Mouse (Mus musculus) forebrain, embryonic 16.5 days (tissue): ENCODE data around the gene B4galt3. TPM values are rescaled to one million over a fixed set of nuclear protein-coding genes. Genes with fewer than 3 reads are reported as not detected.
A peak's percentile ranks its signal among the peaks of the same experiment; 100 is the strongest.

Experiments
- ATAC-seq: fragments of 200-750 bp; cut with Nextera tagmentation; 2 replicates; pipeline ENCODE4 v1.8.0; 2017; ENCODE audit warnings: mild to moderate bottlenecking, moderate library complexity
- H3K27ac ChIP-seq: fragments of 300-500 bp; sonication (generic); 2 replicates; pipeline ENCODE4 v1.5.1; 2014; ENCODE audit warnings: low read length, control low read depth
- H3K27me3 ChIP-seq: fragments of 300-500 bp; sonication (generic); replicated peaks from 2 replicates; pipeline ENCODE4 v1.6.1; 2014; ENCODE audit warnings: low read length; ENCODE audit not compliant: control insufficient read depth, insufficient read depth
- H3K36me3 ChIP-seq: fragments of 300-500 bp; sonication (generic); 2 replicates; pipeline ENCODE4 v1.6.1; 2014; ENCODE audit not compliant: control insufficient read depth, insufficient read depth
- H3K4me1 ChIP-seq: fragments of 300-500 bp; sonication (generic); replicated peaks from 2 replicates; pipeline ENCODE4 v1.6.1; 2014; ENCODE audit warnings: low read length; ENCODE audit not compliant: control insufficient read depth, insufficient read depth
- H3K4me2 ChIP-seq: fragments of 300-500 bp; sonication (generic); 2 replicates; pipeline ENCODE4 v1.6.1; 2014; ENCODE audit warnings: mild to moderate bottlenecking, low read length, control low read depth
- H3K4me3 ChIP-seq: fragments of 300-500 bp; sonication (generic); replicated peaks from 2 replicates; pipeline ENCODE4 v1.5.1; 2014; ENCODE audit warnings: mild to moderate bottlenecking, low read length, control low read depth
- H3K9ac ChIP-seq: fragments of 300-500 bp; sonication (generic); replicated peaks from 2 replicates; pipeline ENCODE4 v1.6.1; 2014; ENCODE audit warnings: low read depth, low read length, control low read depth
- H3K9me3 ChIP-seq: fragments of 300-500 bp; sonication (generic); 2 replicates; pipeline ENCODE4 v1.6.1; 2016; ENCODE audit warnings: low read length; ENCODE audit not compliant: control insufficient read depth
- WGBS: fragments of 180-500 bp; shearing (Covaris S2); extraction: QIAGEN DNeasy Blood & Tissue Kit; methylation state at CpG from one replicate; pipeline ENCODE4 v1.1.7; 2014; 5-methylcytosine and 5-hydroxymethylcytosine counted together
- polyA plus RNA-seq: library from polyadenylated mRNA; unstranded; fragments of >200 nt; fragmentation: Nextera tagmentation; extraction: Ambion mirVana; gene quantifications from 2 replicates; pipeline ENCODE4 v1.2.1, GENCODE M21; 2015

Gene B4galt3
- polyA plus RNA-seq, 1 experiment from 2014 or later: 114 TPM

DNA sequence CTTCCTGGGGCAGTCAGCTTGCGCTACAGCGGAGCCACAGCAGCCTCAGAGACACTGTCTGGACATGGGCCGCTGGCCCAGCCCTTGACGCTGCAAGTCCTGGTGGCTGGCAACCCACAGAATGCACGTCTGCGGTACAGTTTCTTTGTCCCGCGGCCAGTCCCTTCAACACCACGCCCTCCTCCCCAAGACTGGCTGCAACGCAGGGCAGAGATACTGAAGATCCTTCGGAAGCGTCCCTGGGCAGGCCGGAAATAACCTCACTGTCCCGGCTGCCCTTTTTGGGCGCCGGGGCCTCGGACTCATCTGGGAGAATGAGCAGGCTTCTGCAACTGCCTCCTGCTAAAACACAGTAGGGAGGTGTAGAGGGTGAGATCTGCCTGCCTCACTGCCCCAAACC is 11.2 kb upstream of the B4galt3 start:
- Histone ChIP-seq H3K9ac (no peak overlapping the region), H3K9me3 (no peaks in the 10 kb centered on the region), H3K4me1 (peaks cover 14% of the 10 kb centered on the region), H3K27ac (no peak overlapping the region), H3K4me3 (no peak overlapping the region), H3K36me3 (no peaks in the 10 kb centered on the region), H3K4me2 (no peak overlapping the region), H3K27me3 (no peaks in the 10 kb centered on the region)
- 87% methylated on average over 17 of the region's 17 CpGs for WGBS
- ATAC-seq: no peak

DNA sequence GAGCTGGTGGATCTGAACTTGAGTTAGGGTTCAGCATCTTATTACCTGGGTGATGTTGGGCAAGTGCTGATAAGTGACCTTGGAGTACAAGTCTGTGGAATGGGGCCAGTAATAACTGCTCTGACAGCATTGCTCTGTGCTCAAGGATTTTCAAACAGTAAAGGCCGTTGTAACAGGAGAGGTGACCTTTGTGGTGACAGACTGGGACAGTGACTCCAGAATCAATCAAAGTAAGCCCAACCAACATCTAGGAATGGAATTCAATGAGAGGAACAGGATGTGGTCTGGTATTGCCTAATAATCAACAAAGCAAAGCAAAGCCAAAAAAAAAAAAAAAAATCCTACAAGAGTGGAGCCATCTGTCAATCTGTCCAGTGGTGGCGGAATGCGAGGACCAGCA is 9.8 kb upstream of the B4galt3 start:
- H3K4me3 ChIP-seq: no peak overlapping the region
- WGBS: 85% methylated on average over 3 of the region's 3 CpGs
- no peak overlapping the region for H3K4me2 ChIP-seq
- no peak for ATAC-seq
- H3K27me3 ChIP-seq: no peaks in the 10 kb centered on the region
- no peak overlapping the region for H3K9ac ChIP-seq
- no peaks in the 10 kb centered on the region for H3K9me3 ChIP-seq
- no peaks in the 10 kb centered on the region for H3K36me3 ChIP-seq
- peaks cover 14% of the 10 kb centered on the region for H3K4me1 ChIP-seq
- H3K27ac ChIP-seq: no peak overlapping the region

DNA sequence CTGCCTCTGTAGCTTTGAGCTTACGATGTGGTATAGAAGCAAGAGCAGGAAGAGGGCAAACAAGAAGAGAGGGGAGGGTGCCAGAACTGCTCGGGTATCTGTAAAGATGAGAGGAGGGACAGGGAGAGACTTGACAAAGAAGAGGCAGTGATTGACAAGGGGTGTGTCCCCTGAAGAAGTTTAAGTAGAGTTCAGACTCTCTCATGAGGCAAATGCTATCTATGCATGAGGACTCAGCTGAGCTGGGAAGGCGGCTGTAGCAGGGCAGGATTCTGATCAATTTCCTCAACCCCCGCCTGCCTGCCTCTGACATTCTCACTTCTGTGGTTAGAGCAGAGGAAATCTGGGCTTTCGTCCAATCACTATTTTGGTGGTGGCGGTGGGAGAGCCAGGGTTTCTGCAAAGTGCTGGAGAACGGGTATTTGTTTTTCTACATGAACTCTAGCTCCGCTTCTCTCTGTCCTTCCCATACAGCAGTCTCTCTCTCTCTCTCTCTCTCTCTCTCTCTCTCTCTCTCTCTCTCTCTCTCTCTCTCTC is 7.5 kb upstream of the B4galt3 start:
- H3K27ac ChIP-seq: peak overlapping the region; percentile 94
- H3K9ac ChIP-seq: peak overlapping the region; percentile 48
- H3K27me3 ChIP-seq: no peaks in the 10 kb centered on the region
- WGBS: 2% methylated on average over 8 of the region's 8 CpGs
- H3K9me3 ChIP-seq: no peaks in the 10 kb centered on the region
- peak overlapping the region; percentile 54 for H3K4me2 ChIP-seq
- H3K36me3 ChIP-seq: no peaks in the 10 kb centered on the region
- ATAC-seq: peak; percentile 81
- H3K4me3 ChIP-seq: peak overlapping the region; percentile 34
- H3K4me1 ChIP-seq: peaks cover 14% of the 10 kb centered on the region

DNA sequence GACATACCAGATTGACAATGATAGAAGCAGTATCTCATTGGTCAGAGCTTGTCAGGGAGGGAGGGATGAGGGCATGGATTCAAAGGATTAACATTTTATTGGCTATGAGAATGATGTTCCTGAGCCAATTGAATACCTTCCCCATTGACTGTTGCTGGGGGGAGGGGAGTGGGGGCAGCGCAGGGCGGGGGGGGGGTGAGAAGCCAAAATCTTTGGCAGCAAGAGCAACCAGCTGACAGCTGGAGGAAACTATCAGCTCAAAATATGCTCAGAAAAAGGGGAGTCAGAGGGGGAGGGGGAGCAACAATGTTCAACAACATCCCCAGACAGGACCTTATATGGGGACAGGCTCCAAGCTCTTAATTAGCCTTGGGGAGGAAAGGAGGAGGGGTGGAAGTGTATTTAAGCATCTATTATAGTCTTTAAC is 6.9 kb upstream of the B4galt3 start:
- Histone ChIP-seq H3K9me3 (no peaks in the 10 kb centered on the region), H3K4me2 (peak overlapping the region; percentile 54), H3K4me3 (peak overlapping the region; percentile 34; the same call in 1 of the 2 replicates), H3K36me3 (no peaks in the 10 kb centered on the region), H3K27ac (peak overlapping the region; percentile 94), H3K27me3 (no peaks in the 10 kb centered on the region), H3K4me1 (peaks cover 14% of the 10 kb centered on the region), H3K9ac (no peak overlapping the region; the same call in 1 of the 2 replicates)
- 0% methylated on average over 1 of the region's 2 CpGs for WGBS
- peak; percentile 91 for ATAC-seq

DNA sequence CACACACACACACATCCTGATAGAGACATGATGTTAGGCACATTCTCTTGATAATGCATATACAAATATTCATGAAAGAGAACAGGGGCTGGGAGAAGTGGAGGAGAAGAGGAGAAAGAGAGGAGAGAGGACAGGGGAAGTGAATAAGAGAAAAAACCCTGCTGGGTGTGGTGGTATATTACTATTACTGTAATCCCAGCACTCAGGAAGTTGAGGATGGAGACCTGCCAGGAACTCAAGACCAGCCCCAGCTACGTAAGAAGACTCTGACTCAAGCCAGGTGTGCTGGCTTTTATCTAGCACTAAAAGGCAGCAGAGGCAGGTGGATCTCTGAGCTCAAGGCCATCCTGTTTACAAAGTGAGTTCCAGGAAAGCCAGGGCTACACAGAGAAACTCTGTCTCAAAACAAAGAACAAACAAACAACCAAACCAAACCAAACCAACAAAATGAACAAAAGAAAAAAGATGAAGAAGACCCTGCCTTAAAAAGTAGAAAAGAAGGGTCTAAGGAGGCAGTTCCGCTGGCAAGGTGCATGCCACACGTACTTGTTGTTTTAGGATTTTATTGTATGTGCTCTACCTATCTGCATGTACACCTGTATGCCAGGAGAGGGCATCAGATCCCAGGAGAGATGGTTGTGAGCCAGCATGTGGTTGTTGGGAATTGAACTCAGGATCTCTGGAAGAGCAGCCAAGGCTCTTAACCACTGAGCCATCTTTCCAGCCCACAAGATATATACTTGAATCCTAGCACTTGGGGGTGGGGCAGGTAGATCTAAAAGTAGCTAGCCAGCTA is 6.3 kb upstream of the B4galt3 start:
- no peak overlapping the region for H3K4me3 ChIP-seq
- no peak overlapping the region; the same call in 1 of the 2 replicates for H3K9ac ChIP-seq
- no peak for ATAC-seq
- 74% methylated on average over 3 of the region's 3 CpGs for WGBS
- H3K9me3 ChIP-seq: no peaks in the 10 kb centered on the region
- no peaks in the 10 kb centered on the region for H3K27me3 ChIP-seq
- H3K36me3 ChIP-seq: no peaks in the 10 kb centered on the region
- H3K4me2 ChIP-seq: peak overlapping the region; percentile 54
- H3K4me1 ChIP-seq: peaks cover 14% of the 10 kb centered on the region
- H3K27ac ChIP-seq: peak overlapping the region; percentile 94

DNA sequence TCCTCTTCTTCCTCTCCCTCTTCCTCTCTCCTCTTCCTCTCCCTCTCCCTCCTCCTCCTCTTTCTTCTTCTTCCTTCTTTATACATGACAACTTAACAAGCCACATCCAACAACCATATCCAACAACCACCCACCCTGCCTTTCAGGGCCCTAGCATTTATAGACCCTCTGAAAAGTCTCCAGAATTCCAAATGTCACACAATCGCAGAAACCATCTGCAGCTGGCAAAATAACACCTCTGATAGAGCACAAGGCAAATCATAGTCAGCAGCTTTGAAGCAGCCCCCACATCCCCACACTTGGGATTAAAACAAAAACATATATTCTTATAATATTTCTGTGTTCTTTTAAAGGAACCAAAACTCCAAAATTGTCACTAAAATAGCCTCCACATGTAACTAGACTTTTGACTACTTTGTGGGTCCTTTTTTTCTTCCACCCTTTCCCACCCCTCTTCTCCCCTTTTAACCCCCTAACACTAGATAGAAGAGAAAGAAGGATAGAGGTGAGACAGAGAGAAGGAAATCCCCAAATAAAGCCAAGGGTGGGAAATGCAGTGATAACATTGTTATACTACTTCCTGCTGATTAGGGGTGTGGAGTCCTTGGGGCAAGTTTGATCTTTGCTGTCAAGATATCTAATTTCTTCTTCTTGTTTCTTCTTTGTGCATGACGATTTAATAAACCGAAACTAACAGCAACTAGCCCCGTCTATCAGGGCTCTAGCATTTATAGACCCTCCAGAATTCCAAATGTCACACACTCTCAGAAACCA is 4.0 kb upstream of the B4galt3 start:
- no peak overlapping the region for H3K4me2 ChIP-seq
- H3K4me3 ChIP-seq: no peak overlapping the region
- no peak for ATAC-seq
- H3K4me1 ChIP-seq: peaks cover 25% of the 10 kb centered on the region
- WGBS: 72% methylated on average over 4 of the region's 4 CpGs
- no peaks in the 10 kb centered on the region for H3K9me3 ChIP-seq
- H3K27me3 ChIP-seq: no peaks in the 10 kb centered on the region
- no peak overlapping the region for H3K9ac ChIP-seq
- no peaks in the 10 kb centered on the region for H3K36me3 ChIP-seq
- H3K27ac ChIP-seq: no peak overlapping the region

DNA sequence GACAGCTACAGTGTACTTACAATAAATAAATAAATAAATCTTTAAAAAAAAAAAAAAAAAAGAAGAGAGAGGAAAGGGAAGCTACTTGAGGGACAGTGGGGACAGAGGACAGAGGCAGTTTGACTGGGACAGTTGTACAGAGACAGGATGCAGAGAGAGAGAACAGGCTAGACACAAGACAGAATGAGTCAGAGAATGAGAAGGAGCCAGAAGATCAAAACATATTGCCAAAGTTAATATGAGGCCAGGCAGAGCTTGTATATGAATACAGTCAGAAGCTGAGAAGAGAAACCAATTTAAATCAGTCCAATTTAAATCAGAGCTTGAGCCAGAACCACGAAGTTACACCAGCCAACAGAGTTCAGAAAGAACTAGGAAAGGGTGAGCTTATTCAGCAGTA is 1.8 kb upstream of the B4galt3 start:
- Histone ChIP-seq H3K27me3 (no peaks in the 10 kb centered on the region), H3K27ac (no peak overlapping the region), H3K9ac (no peak overlapping the region), H3K4me1 (peaks cover 27% of the 10 kb centered on the region), H3K4me3 (no peak overlapping the region), H3K9me3 (no peaks in the 10 kb centered on the region), H3K4me2 (no peak overlapping the region), H3K36me3 (peaks cover 7% of the 10 kb centered on the region)
- WGBS: 53% methylated on average over 1 of the region's 1 CpGs
- no peak for ATAC-seq

DNA sequence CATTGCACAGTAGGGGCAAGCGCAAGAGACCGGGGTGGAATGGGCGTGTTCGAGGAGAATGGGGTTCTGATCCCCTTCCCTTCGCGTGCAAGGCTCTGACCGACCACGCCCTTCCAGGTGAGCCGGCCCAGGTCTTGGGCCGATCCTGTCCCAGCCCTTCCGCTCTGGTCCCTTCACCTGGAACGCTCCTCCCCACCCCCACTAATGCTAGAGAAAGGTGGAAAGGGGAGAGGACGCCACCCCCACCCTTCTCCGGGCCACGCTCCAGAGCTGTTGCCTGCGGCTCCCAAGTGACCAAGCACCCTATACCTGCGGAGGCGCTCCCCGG is 409 bp downstream of the B4galt3 start:
- Histone ChIP-seq H3K27ac (no peak overlapping the region), H3K9me3 (no peaks in the 10 kb centered on the region), H3K4me1 (peaks cover 22% of the 10 kb centered on the region), H3K4me3 (peak overlapping the region; percentile 61), H3K36me3 (peaks cover 12% of the 10 kb centered on the region), H3K27me3 (no peaks in the 10 kb centered on the region), H3K4me2 (peak overlapping the region; percentile 92), H3K9ac (peak overlapping the region; percentile 73)
- under 1% methylated on average over 19 of the region's 19 CpGs for WGBS
- ATAC-seq: peak; percentile 66

DNA sequence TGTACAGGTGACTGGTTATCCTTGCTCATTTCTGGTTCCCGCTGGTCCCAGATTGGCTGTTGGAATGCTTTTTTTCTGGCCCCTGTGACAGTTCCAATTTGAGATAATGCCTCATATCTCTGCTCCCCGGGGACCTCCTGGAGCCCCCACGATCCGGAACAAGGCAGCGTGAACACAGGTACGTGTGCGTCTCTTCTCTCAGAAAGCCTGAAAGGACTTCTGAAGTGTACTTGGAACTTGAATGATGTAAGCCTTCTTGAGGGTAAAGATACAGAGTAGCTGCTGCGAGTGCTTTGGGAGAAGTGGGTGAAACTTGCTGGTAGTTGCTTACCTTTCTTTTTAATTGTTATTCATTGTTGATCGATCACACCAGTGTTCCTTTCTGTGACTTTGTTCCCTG is 1.1 kb downstream of the B4galt3 start:
- H3K36me3 ChIP-seq: peaks cover 17% of the 10 kb centered on the region
- H3K4me1 ChIP-seq: peaks cover 22% of the 10 kb centered on the region
- ATAC-seq: no peak
- H3K27me3 ChIP-seq: no peaks in the 10 kb centered on the region
- 58% methylated on average over 9 of the region's 9 CpGs for WGBS
- peak overlapping the region; percentile 73; the same call in 1 of the 2 replicates for H3K9ac ChIP-seq
- H3K4me3 ChIP-seq: peak overlapping the region; percentile 61
- peak overlapping the region; percentile 92 for H3K4me2 ChIP-seq
- no peak overlapping the region for H3K27ac ChIP-seq
- no peaks in the 10 kb centered on the region for H3K9me3 ChIP-seq
